Mouse (Mus musculus) CH12.LX (cell line): Measurements from ENCODE around the gene Gm9918. TPM values are rescaled to one million over a fixed set of nuclear protein-coding genes. Genes with fewer than 3 reads are reported as not detected.

Source experiments
- DNase-seq: peaks from one replicate; pipeline ENCODE4 v3.0.0-alpha.2; 2013; ENCODE audit errors: extremely low read depth
- H3K27ac ChIP-seq: 2 replicates; pipeline ENCODE4 v1.5.1; 2012; ENCODE audit warnings: low read depth, mild to moderate bottlenecking, control low read depth, moderate library complexity; ENCODE audit not compliant: insufficient read depth
- H3K27me3 ChIP-seq: replicated peaks from 2 replicates; pipeline ENCODE3; 2012; ENCODE audit warnings: inconsistent platforms
- H3K36me3 ChIP-seq, 2 experiments: replicated peaks in 1 of 2; 2 replicates each; pipeline versions ENCODE3 to v1.6.1; 2012; ENCODE audit warnings: inconsistent platforms in 1 of 2, low read length in 1 of 2, mild to moderate bottlenecking in 1 of 2, mixed read lengths in 1 of 2, moderate library complexity in 1 of 2; ENCODE audit not compliant: control insufficient read depth in 1 of 2, insufficient read depth in 1 of 2
- H3K4me1 ChIP-seq, 2 experiments: 2 replicates each; pipeline ENCODE4 v1.6.1; 2012; ENCODE audit warnings: inconsistent platforms in 1 of 2, moderate library complexity in 1 of 2; ENCODE audit not compliant: insufficient read depth in 2 of 2, control insufficient read depth in 1 of 2
- H3K4me2 ChIP-seq: 2 replicates; pipeline ENCODE4 v1.6.1; 2012; ENCODE audit warnings: low read depth, mild to moderate bottlenecking, control low read depth; ENCODE audit not compliant: poor library complexity, insufficient read depth, severe bottlenecking
- H3K4me3 ChIP-seq, 3 experiments: fragments of 150-350 bp in 1 of 3; sonication (generic) in 1 of 3; replicated peaks in 1 of 3; 2 replicates each; pipeline versions ENCODE3 to v1.5.1; 2011 to 2012; ENCODE audit warnings: low read depth in 2 of 3, low read length in 2 of 3, mild to moderate bottlenecking in 2 of 3, moderate library complexity in 2 of 3, control low read depth in 1 of 3, improper control_type of control experiment in 1 of 3, inconsistent platforms in 1 of 3, mixed read lengths in 1 of 3; ENCODE audit not compliant: poor library complexity in 1 of 3
- H3K79me2 ChIP-seq: replicated peaks from 2 replicates; pipeline ENCODE4 v1.6.1; 2012; ENCODE audit warnings: mild to moderate bottlenecking, moderate library complexity; ENCODE audit not compliant: control insufficient read depth, poor library complexity, insufficient read depth, severe bottlenecking; ENCODE audit errors: extremely low read depth
- H3K9ac ChIP-seq: 2 replicates; pipeline ENCODE4 v1.6.1; 2012; ENCODE audit warnings: low read depth, mild to moderate bottlenecking, control low read depth, moderate library complexity; ENCODE audit not compliant: insufficient read depth
- H3K9me3 ChIP-seq: replicated peaks from 2 replicates; pipeline ENCODE3; 2012; ENCODE audit warnings: low read length, inconsistent platforms, mixed read lengths
- BHLHE40 ChIP-seq: IDR thresholded peaks from 2 replicates; pipeline ENCODE4 v1.6.1; 2011; ENCODE audit warnings: mild to moderate bottlenecking, low read depth, low read length, improper control_type of control experiment
- CHD1 ChIP-seq: IDR thresholded peaks from 2 replicates; pipeline ENCODE4 v1.6.1; 2012; ENCODE audit warnings: low read depth, low read length, improper control_type of control experiment, inconsistent platforms
- CHD2 ChIP-seq: IDR thresholded peaks from 2 replicates; pipeline ENCODE4 v1.6.1; 2011; ENCODE audit warnings: low read length, improper control_type of control experiment
- CTCF ChIP-seq, 2 experiments: IDR thresholded peaks in 1 of 2; conservative IDR thresholded peaks in 1 of 2; 2 replicates each; pipeline ENCODE4 v1.5.1; 2011 to 2012; ENCODE audit warnings: low read depth in 2 of 2, low read length in 2 of 2, improper control_type of control experiment in 1 of 2, inconsistent platforms in 1 of 2, mild to moderate bottlenecking in 1 of 2, moderate library complexity in 1 of 2
- E2F4 ChIP-seq: IDR thresholded peaks from 2 replicates; pipeline ENCODE4 v1.6.1; 2011; ENCODE audit warnings: low read depth, low read length, improper control_type of control experiment; ENCODE audit not compliant: insufficient replicate concordance
- ELF1 ChIP-seq: IDR thresholded peaks from 2 replicates; pipeline ENCODE4 v1.6.1; 2014; ENCODE audit warnings: low read depth, mild to moderate bottlenecking, inconsistent platforms, low read length, improper control_type of control experiment
- EP300 ChIP-seq: IDR thresholded peaks from 2 replicates; pipeline ENCODE4 v1.6.1; 2011; ENCODE audit warnings: low read length, improper control_type of control experiment
- ETS1 ChIP-seq: conservative IDR thresholded peaks from 2 replicates; pipeline ENCODE4 v1.6.1; 2012; ENCODE audit warnings: low read depth, mild to moderate bottlenecking, inconsistent platforms, low read length, improper control_type of control experiment, moderate library complexity
- GABPA ChIP-seq: IDR thresholded peaks from 2 replicates; pipeline ENCODE4 v1.6.1; 2012; ENCODE audit warnings: low read depth, low read length, improper control_type of control experiment, inconsistent platforms; ENCODE audit not compliant: insufficient replicate concordance
- HCFC1 ChIP-seq: IDR thresholded peaks from 2 replicates; pipeline ENCODE4 v1.6.1; 2012; ENCODE audit warnings: low read depth, mild to moderate bottlenecking, inconsistent platforms, low read length, improper control_type of control experiment
- IRF4 ChIP-seq: IDR thresholded peaks from 2 replicates; pipeline ENCODE4 v1.6.1; 2014; ENCODE audit warnings: low read depth, mild to moderate bottlenecking, inconsistent platforms, low read length, improper control_type of control experiment
- JUN ChIP-seq: IDR thresholded peaks from 2 replicates; pipeline ENCODE4 v1.6.1; 2011; ENCODE audit warnings: low read depth, mild to moderate bottlenecking, low read length, improper control_type of control experiment, moderate library complexity; ENCODE audit not compliant: insufficient read depth
- JUND ChIP-seq: conservative IDR thresholded peaks from 2 replicates; pipeline ENCODE4 v1.6.1; 2011; ENCODE audit warnings: low read depth, low read length, improper control_type of control experiment
- KAT2A ChIP-seq: IDR thresholded peaks from 2 replicates; pipeline ENCODE4 v1.6.1; 2012; ENCODE audit warnings: low read length, improper control_type of control experiment, inconsistent platforms; ENCODE audit not compliant: insufficient replicate concordance
- MAFK ChIP-seq: IDR thresholded peaks from 2 replicates; pipeline ENCODE4 v1.6.1; 2011; ENCODE audit warnings: low read length, improper control_type of control experiment; ENCODE audit not compliant: insufficient replicate concordance
- MAX ChIP-seq: IDR thresholded peaks from 2 replicates; pipeline ENCODE4 v1.6.1; 2011; ENCODE audit warnings: low read length, improper control_type of control experiment
- MAZ ChIP-seq: IDR thresholded peaks from 2 replicates; pipeline ENCODE4 v1.6.1; 2012; ENCODE audit warnings: low read depth, mild to moderate bottlenecking, inconsistent platforms, low read length, improper control_type of control experiment, moderate library complexity
- MEF2A ChIP-seq: IDR thresholded peaks from 2 replicates; pipeline ENCODE4 v1.6.1; 2014; ENCODE audit warnings: low read depth, mild to moderate bottlenecking, inconsistent platforms, low read length, improper control_type of control experiment, borderline replicate concordance
- MXI1 ChIP-seq: IDR thresholded peaks from 2 replicates; pipeline ENCODE4 v1.6.1; 2011; ENCODE audit warnings: mild to moderate bottlenecking, low read depth, low read length, improper control_type of control experiment
- MYC ChIP-seq: IDR thresholded peaks from 2 replicates; pipeline ENCODE4 v1.6.1; 2011; ENCODE audit warnings: low read depth, mild to moderate bottlenecking, improper control_type of control experiment, low read length
- NELFE ChIP-seq: IDR thresholded peaks from 2 replicates; pipeline ENCODE4 v1.6.1; 2011; ENCODE audit warnings: low read depth, low read length, improper control_type of control experiment
- NRF1 ChIP-seq: IDR thresholded peaks from 2 replicates; pipeline ENCODE4 v1.6.1; 2014; ENCODE audit warnings: low read depth, mild to moderate bottlenecking, inconsistent platforms, low read length, improper control_type of control experiment, moderate library complexity
- PAX5 ChIP-seq: IDR thresholded peaks from 2 replicates; pipeline ENCODE4 v1.6.1; 2012; ENCODE audit warnings: low read length, inconsistent platforms, mixed read lengths
- POLR2A ChIP-seq: IDR thresholded peaks from 2 replicates; pipeline ENCODE4 v1.6.1; 2011; ENCODE audit warnings: low read depth, mild to moderate bottlenecking, improper control_type of control experiment, low read length
- RAD21 ChIP-seq: IDR thresholded peaks from 2 replicates; pipeline ENCODE4 v1.6.1; 2011; ENCODE audit warnings: low read depth, mild to moderate bottlenecking, low read length, improper control_type of control experiment, moderate library complexity
- RCOR1 ChIP-seq: conservative IDR thresholded peaks from 2 replicates; pipeline ENCODE4 v1.6.1; 2012; ENCODE audit warnings: low read depth, mild to moderate bottlenecking, inconsistent platforms, low read length, improper control_type of control experiment
- SMC3 ChIP-seq: IDR thresholded peaks from 2 replicates; pipeline ENCODE4 v1.6.1; 2011; ENCODE audit warnings: low read depth, low read length, improper control_type of control experiment
- TBP ChIP-seq: conservative IDR thresholded peaks from 2 replicates; pipeline ENCODE4 v1.6.1; 2011; ENCODE audit warnings: low read depth, low read length, improper control_type of control experiment
- TCF12 ChIP-seq: IDR thresholded peaks from 2 replicates; pipeline ENCODE4 v1.6.1; 2014; ENCODE audit warnings: low read depth, mild to moderate bottlenecking, inconsistent platforms, low read length, improper control_type of control experiment
- UBTF ChIP-seq: IDR thresholded peaks from 2 replicates; pipeline ENCODE4 v1.6.1; 2012; ENCODE audit warnings: low read depth, mild to moderate bottlenecking, inconsistent platforms, low read length, improper control_type of control experiment, moderate library complexity
- USF1 ChIP-seq: IDR thresholded peaks from 2 replicates; pipeline ENCODE4 v1.6.1; 2014; ENCODE audit warnings: low read depth, mild to moderate bottlenecking, inconsistent platforms, low read length, improper control_type of control experiment
- USF2 ChIP-seq: conservative IDR thresholded peaks from 2 replicates; pipeline ENCODE4 v1.6.1; 2011; ENCODE audit warnings: low read depth, low read length, improper control_type of control experiment
- ZC3H11A ChIP-seq: IDR thresholded peaks from 2 replicates; pipeline ENCODE4 v1.6.1; 2012; ENCODE audit warnings: low read depth, mild to moderate bottlenecking, inconsistent platforms, low read length, improper control_type of control experiment
- ZKSCAN1 ChIP-seq: IDR thresholded peaks from 2 replicates; pipeline ENCODE4 v1.6.1; 2012; ENCODE audit warnings: low read depth, inconsistent platforms, low read length, improper control_type of control experiment, borderline replicate concordance
- ZMIZ1 ChIP-seq: IDR thresholded peaks from 2 replicates; pipeline ENCODE4 v1.6.1; 2012; ENCODE audit warnings: low read depth, mild to moderate bottlenecking, inconsistent platforms, low read length, improper control_type of control experiment
- ZNF384 ChIP-seq: IDR thresholded peaks from 2 replicates; pipeline ENCODE4 v1.6.1; 2012; ENCODE audit warnings: low read depth, low read length, improper control_type of control experiment, inconsistent platforms
- dilution Hi-C: fragments of 300-500 bp; cut with MboI; formaldehyde crosslinking; loops from 2 replicates; pipeline ENCODE4 v1.14.3; 2020; ENCODE audit warnings: low sequenced_read_pairs; ENCODE audit not compliant: extremely low pct_unique_long_range_greater_than_20kb, extremely low pct_ligation_motif_present
- in situ Hi-C: fragments of 300-500 bp; cut with MboI; formaldehyde crosslinking; loops from 3 replicates; pipeline ENCODE4 v1.14.3; 2019; ENCODE audit warnings: low sequenced_read_pairs, low pct_ligation_motif_present, low pct_unique_long_range_greater_than_20kb, mixed read lengths
- polyA plus RNA-seq: library from polyadenylated mRNA; unstranded; fragments of >175 nt; gene quantifications from 2 replicates; pipeline ENCODE4 v1.2.1, GENCODE M21; 2012; ENCODE audit warnings: low read depth; ENCODE audit not compliant: insufficient read length
- total RNA-seq, 2 experiments: library from RNA; depleted of rRNA; stranded (reverse); fragments of 300-350 nt in 1 of 2; fragments of >200 nt in 1 of 2; gene quantifications; 2 replicates each; pipeline ENCODE4 v1.2.3; 2012 to 2014

The Gm9918 gene
- total and polyA plus RNA-seq, 3 experiments, result not detected

DNA sequence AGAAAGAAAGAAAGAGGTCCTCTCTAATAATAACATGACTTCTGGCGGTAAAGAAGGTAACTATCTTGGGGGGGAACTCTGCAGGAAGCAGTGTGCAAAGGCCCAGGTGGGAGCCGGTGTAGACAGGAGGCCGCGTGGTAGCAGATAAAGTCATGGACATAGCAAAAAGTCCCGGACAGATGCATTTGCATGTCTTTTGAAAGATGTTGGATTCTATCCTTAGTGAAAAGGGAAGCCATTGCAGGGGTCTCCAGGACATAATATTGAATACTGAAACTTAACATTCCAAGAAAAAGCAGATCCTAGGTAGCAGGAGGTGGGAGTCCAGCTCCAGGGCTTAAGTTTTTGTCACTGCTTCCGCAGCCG lies 8.3 kb downstream of the Gm9918 start (continued):
- TF ChIP-seq JUN (no peak), ZC3H11A (no peak)
- TF ChIP-seq, all 38 proteins: peak for 0

DNA sequence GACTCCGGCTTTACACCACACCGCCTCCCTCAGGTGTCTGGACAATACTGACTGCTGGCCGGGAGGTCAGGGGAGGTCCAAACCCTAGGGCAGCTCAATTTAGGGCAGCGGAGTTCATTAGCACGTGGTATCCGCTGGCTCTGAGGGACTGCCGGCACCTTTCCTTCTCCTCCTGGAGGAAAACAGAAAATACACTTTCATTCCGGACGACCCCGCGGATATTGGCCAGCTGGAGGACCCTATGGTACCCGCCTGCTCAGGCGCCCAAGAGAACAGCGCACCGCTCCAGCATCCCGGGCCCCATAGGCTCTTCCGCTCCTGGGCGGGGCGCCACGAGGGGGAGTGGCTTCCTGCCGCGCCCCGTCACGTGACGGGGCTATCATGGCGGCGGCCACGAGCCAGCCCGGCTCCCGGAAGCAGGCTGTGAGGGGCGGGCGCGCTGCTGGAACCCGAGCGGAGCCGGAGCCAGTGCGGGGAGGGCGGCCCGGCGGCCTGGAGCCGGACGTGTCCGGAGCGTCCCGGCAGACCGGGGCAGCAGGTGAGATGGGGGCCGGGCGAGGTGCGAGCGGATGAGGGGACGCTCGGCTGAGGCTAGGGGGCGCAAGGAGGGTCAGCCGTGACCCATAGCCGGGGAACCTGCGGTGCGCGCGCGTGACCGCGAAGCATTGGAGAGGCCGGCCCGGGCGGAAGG lies 8.9 kb downstream of the Gm9918 start, which contains the start of gene Mfsd5:
Mfsd5 (plus strand) TSS at position 363 of the 691 bp plus-strand sequence.
- H3K27ac ChIP-seq, result peak within 1 kb of the TSS; percentile 63
- no peaks in the 10 kb centered on the region for H3K9me3 ChIP-seq
- no peaks in the 10 kb centered on the region for H3K27me3 ChIP-seq
- dilution Hi-C loops, result no loop called here
- H3K9ac ChIP-seq, result peak within 1 kb of the TSS; percentile 83
- H3K36me3 ChIP-seq, result peaks cover 21 to 32% of the 10 kb centered on the region in 2 experiments
- in situ Hi-C loops, result no loop called here
- H3K4me1 ChIP-seq, result peaks cover 12 to 19% of the 10 kb centered on the region in 2 experiments
- H3K79me2 ChIP-seq, result peaks cover 13% of the 10 kb centered on the region; the same call in 1 of the 2 replicates
- peak; percentile 93 for DNase-seq
- H3K4me2 ChIP-seq, result peak within 1 kb of the TSS; percentile 67
- H3K4me3 ChIP-seq, result peak within 1 kb of the TSS; percentile 74 to 87 (median 85)
- TF ChIP-seq IRF4, result peak; percentile 59; the same call in 1 of the 2 replicates
- peak; percentile 82 for TF ChIP-seq HCFC1
- no peak for TF ChIP-seq JUND
- TF ChIP-seq ZKSCAN1, result no peak
- TF ChIP-seq MAZ, result no peak
- TF ChIP-seq JUN, result no peak
- TF ChIP-seq MAFK, result no peak
- TF ChIP-seq MYC, result no peak; the same call in none of the 2 replicates
- TF ChIP-seq ZMIZ1, result peak; percentile 94
- peak; percentile 99 for TF ChIP-seq USF1
- TF ChIP-seq ETS1, result no peak; the same call in none of the 2 replicates
- peak; percentile 98 for TF ChIP-seq UBTF
- TF ChIP-seq ZC3H11A, result no peak
- peak; percentile 64 for TF ChIP-seq NRF1
- TF ChIP-seq MEF2A, result peak; percentile 64; the same call in 1 of the 2 replicates
- TF ChIP-seq RAD21, result peak; percentile 34
- peak; percentile 94 for TF ChIP-seq MXI1
- TF ChIP-seq CHD2, result no peak
- no peak; the same call in 1 of the 2 replicates for TF ChIP-seq CHD1
- no peak for TF ChIP-seq PAX5
- peak; percentile 95 for TF ChIP-seq TCF12
- no peak for TF ChIP-seq EP300
- TF ChIP-seq E2F4, result no peak
- peak in 1 of 2 experiments; percentile 58; a peak in 2 of 4 replicates for TF ChIP-seq CTCF (conservative IDR thresholded peaks at IDR 0.05 in 1 of 2, IDR thresholded peaks at IDR 0.05 in 1 of 2; ENCODE audit: low read depth in 2 of 2, low read length in 2 of 2)
- TF ChIP-seq ELF1, result peak; percentile 98
- TF ChIP-seq KAT2A, result 0 out of 2 replicates have a peak, but pooled peaks have one; percentile 64
- TF ChIP-seq SMC3, result no peak
- no peak for TF ChIP-seq ZNF384
- TF ChIP-seq MAX, result peak; percentile 97
- peak; percentile 96 for TF ChIP-seq BHLHE40
- TF ChIP-seq GABPA, result no peak
- TF ChIP-seq USF2, result peak; percentile 96
- TF ChIP-seq RCOR1, result 0 out of 2 replicates have a peak, but pooled peaks have one; percentile 68
- TF ChIP-seq NELFE, result peak; percentile 93
- peak; percentile 97 for TF ChIP-seq POLR2A
- 0 out of 2 replicates have a peak, but pooled peaks have one; percentile 41 for TF ChIP-seq TBP
